Mouse (Mus musculus) lung, embryonic 14.5 days (tissue): ENCODE data around the gene Cacna1c. TPM values are rescaled to one million over a fixed set of nuclear protein-coding genes. Genes with fewer than 3 reads are reported as not detected.
A peak's percentile ranks its signal among the peaks of the same experiment; 100 is the strongest.

ENCODE experiments used
- ATAC-seq: fragments of 200-750 bp; cut with Nextera tagmentation; 2 replicates; pipeline ENCODE4 v1.8.0; 2017; ENCODE audit warnings: mild to moderate bottlenecking, moderate TSS enrichment, moderate library complexity; ENCODE audit not compliant: insufficient read depth
- DNase-seq: peaks from one replicate; pipeline ENCODE4 v3.0.0-alpha.2; 2015
- H3K27ac ChIP-seq: fragments of 300-500 bp; sonication (generic); 2 replicates; pipeline ENCODE4 v1.5.1; 2014; ENCODE audit warnings: low read depth, mild to moderate bottlenecking, moderate library complexity
- H3K27me3 ChIP-seq: fragments of 300-500 bp; sonication (generic); 2 replicates; pipeline ENCODE4 v1.6.1; 2014; ENCODE audit warnings: low read length, control low read depth; ENCODE audit not compliant: insufficient read depth
- H3K36me3 ChIP-seq: fragments of 300-500 bp; sonication (generic); 2 replicates; pipeline ENCODE4 v1.6.1; 2014; ENCODE audit warnings: control low read depth; ENCODE audit not compliant: insufficient read depth
- H3K4me1 ChIP-seq: fragments of 300-500 bp; sonication (generic); 2 replicates; pipeline ENCODE4 v1.6.1; 2014; ENCODE audit warnings: antibody characterized with exemption, control low read depth; ENCODE audit not compliant: insufficient read depth
- H3K4me2 ChIP-seq: fragments of 300-500 bp; sonication (generic); 2 replicates; pipeline ENCODE4 v1.6.1; 2014; ENCODE audit warnings: mild to moderate bottlenecking
- H3K4me3 ChIP-seq: fragments of 300-500 bp; sonication (generic); 2 replicates; pipeline ENCODE4 v1.5.1; 2014; ENCODE audit warnings: low read depth, low read length
- H3K9ac ChIP-seq: fragments of 300-500 bp; sonication (generic); 2 replicates; pipeline ENCODE4 v1.6.1; 2014
- H3K9me3 ChIP-seq: fragments of 300-500 bp; sonication (generic); 2 replicates; pipeline ENCODE4 v1.6.1; 2016; ENCODE audit warnings: low read depth, low read length, control low read depth
- CTCF ChIP-seq: IDR thresholded peaks from 2 replicates; pipeline ENCODE4 v1.5.1; 2016; ENCODE audit warnings: antibody characterized with exemption, low read depth
- WGBS: fragments of 180-500 bp; shearing (Covaris S2); extraction: QIAGEN DNeasy Blood & Tissue Kit; methylation state at CpG from one replicate; pipeline ENCODE4 v1.1.7; 2014; 5-methylcytosine and 5-hydroxymethylcytosine counted together
- polyA plus RNA-seq: library from polyadenylated mRNA; unstranded; fragments of >200 nt; fragmentation: Nextera tagmentation; extraction: Ambion mirVana; gene quantifications from 2 replicates; pipeline ENCODE4 v1.2.1, GENCODE M21; 2014

The Cacna1c gene
- polyA plus RNA-seq, 1 experiment from 2014 or later, result 10.6 TPM

DNA sequence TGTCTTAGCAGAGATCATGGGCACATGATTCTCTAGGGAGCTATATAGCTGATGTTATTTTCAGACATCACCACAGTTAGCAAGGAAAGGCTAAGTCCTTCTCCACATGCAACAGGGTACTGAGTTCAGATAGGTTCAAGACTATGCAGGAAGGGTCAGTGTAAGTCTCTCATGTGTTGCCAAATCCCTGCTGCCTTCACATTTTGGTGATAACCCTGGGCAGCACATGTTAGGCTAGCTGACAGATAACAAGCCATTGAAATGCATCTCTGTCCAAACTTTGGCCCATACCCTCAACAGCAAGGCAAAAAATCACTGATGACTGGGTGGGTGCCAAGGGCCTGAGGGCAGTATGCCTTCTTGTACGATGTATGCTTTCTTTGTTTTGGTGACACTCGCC, 161.3 kb downstream of the Cacna1c start:
- no peak overlapping the region for H3K9ac ChIP-seq
- no peak overlapping the region for H3K4me3 ChIP-seq
- DNase-seq (no peak), ATAC-seq (no peak)
- TF ChIP-seq CTCF, result no peak
- H3K9me3 ChIP-seq, result no peaks in the 10 kb centered on the region
- H3K27ac ChIP-seq, result no peak overlapping the region
- no peaks in the 10 kb centered on the region for H3K27me3 ChIP-seq
- WGBS, result 83% methylated on average over 2 of the region's 2 CpGs
- H3K4me1 ChIP-seq, result peaks cover 26% of the 10 kb centered on the region
- H3K36me3 ChIP-seq, result no peaks in the 10 kb centered on the region
- H3K4me2 ChIP-seq, result no peak overlapping the region

DNA sequence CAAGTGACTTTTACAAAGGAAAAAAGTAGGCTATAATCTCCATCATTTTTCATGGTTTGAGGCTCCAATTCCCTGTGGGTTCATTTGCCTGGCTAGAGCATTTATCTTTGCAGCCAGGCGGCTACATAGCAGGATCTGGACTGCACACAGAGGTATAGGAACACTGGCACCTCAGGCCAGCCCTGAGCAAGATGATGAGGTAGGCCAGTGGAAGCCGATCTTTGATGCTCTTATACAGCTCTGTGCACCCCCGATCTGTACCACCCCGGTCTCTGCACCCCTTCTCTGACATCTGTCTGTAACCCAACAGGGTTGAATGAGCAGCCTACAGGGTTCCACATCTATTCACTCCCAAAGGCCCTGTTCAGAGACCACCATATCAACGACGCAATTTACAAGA, 168.3 kb downstream of the Cacna1c start:
- H3K9ac ChIP-seq, result no peak overlapping the region
- H3K4me1 ChIP-seq, result no peaks in the 10 kb centered on the region
- no peak overlapping the region for H3K4me2 ChIP-seq
- 79% methylated on average over 6 of the region's 6 CpGs for WGBS
- no peaks in the 10 kb centered on the region for H3K9me3 ChIP-seq
- no peak for ATAC-seq
- H3K27ac ChIP-seq, result no peak overlapping the region
- H3K4me3 ChIP-seq, result no peak overlapping the region
- DNase-seq, result no peak
- TF ChIP-seq CTCF, result no peak
- no peaks in the 10 kb centered on the region for H3K36me3 ChIP-seq
- no peaks in the 10 kb centered on the region for H3K27me3 ChIP-seq

DNA sequence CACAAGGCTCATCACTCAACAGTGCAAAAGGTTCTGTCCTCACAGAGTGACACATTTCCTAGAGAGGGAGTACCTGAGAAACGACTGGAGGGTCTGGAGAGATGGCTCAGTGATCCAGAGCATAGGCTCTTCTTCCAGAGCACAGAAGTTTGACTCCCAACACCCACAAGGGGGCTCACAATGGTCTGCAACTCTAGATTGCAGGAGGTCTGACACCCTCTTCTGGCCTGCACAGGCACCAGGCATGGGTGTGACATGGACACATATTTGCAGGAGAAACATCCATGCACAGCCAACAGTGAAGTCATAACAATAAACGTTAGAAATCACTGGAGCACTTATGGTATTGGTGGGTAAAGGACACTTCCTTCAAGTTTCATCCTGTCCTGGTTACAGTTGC, 173.4 kb downstream of the Cacna1c start:
- Histone ChIP-seq H3K9ac (no peak overlapping the region), H3K4me3 (no peak overlapping the region), H3K36me3 (no peaks in the 10 kb centered on the region), H3K27ac (no peak overlapping the region), H3K4me2 (no peak overlapping the region), H3K4me1 (no peaks in the 10 kb centered on the region), H3K9me3 (no peaks in the 10 kb centered on the region), H3K27me3 (no peaks in the 10 kb centered on the region)
- DNase-seq (peak; percentile 46), ATAC-seq (no peak)
- TF ChIP-seq CTCF, result peak; percentile 55
- WGBS, result 63% methylated on average over 2 of the region's 2 CpGs

DNA sequence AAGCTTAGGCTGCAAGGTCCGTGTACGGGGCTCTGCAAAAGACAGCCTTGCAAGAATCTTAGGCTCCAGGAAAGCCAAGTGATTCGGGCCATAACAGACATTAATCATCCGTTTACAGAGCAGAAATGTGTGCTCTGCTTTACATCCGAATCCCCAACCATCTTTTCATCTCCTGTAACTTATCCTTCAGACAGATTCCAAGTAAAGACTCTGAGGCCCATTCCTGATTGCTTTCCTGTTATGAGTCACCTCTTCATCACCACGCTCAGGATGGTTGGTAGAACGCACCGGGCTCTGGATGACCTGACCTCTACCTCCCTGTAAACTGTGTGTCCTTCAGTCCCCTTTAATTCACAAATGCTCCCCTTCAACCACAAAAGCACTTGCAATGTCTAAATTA, 175.0 kb downstream of the Cacna1c start:
- H3K9ac ChIP-seq, result no peak overlapping the region
- no peak overlapping the region for H3K27ac ChIP-seq
- ATAC-seq, result no peak
- no peaks in the 10 kb centered on the region for H3K9me3 ChIP-seq
- DNase-seq, result no peak
- no peaks in the 10 kb centered on the region for H3K27me3 ChIP-seq
- no peaks in the 10 kb centered on the region for H3K36me3 ChIP-seq
- no peak overlapping the region for H3K4me3 ChIP-seq
- H3K4me2 ChIP-seq, result no peak overlapping the region
- no peak for TF ChIP-seq CTCF
- no peaks in the 10 kb centered on the region for H3K4me1 ChIP-seq
- WGBS, result 56% methylated on average over 8 of the region's 8 CpGs

DNA sequence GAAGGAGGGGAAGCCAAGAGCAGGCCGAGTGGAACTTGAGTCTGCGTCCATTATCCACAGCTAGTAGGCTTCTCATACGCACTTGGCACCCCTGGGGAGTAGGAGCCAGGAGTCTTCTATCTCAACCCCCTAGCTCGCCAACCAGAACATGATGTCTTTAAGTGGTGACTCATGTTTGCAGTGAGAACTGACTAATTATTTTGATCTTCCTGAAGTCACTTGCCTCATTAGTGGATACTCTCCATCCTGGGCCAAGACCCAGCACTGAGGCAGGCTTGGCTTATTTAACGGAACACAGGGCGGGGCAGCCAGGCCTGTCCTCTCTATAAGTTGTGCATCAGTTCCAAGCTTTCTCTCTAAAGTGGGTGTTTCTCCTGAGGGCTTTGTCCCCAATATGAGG, 177.3 kb downstream of the Cacna1c start:
- H3K27ac ChIP-seq, result no peak overlapping the region

DNA sequence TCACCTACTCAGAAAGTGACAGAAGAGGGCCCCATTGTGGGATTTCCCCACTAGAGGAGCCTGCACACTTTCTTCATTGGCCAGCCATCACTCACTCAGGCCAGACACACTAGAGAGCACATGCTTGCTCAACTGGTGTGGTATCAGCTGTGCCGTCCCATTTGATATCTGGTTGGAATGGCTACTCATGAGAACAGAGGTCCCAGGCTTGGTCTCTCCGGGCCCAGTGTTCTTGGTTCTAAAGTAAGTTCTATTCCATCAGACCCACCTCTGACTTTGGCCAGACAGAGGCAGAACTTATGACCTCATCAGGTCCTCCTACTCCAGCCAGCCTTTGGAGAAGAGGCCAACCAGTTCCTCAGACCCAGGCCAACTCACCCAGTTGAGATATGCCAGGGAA, 178.0 kb downstream of the Cacna1c start:
- 87% methylated on average over 2 of the region's 2 CpGs for WGBS

More for the DNA sequence above, 177.3 kb downstream of the Cacna1c start:
- DNase-seq (no peak), ATAC-seq (no peak)
- no peak overlapping the region for H3K4me3 ChIP-seq
- H3K4me1 ChIP-seq, result no peaks in the 10 kb centered on the region
- no peaks in the 10 kb centered on the region for H3K9me3 ChIP-seq
- H3K9ac ChIP-seq, result no peak overlapping the region
- H3K36me3 ChIP-seq, result no peaks in the 10 kb centered on the region
- TF ChIP-seq CTCF, result no peak
- H3K4me2 ChIP-seq, result no peak overlapping the region
- no peaks in the 10 kb centered on the region for H3K27me3 ChIP-seq
- WGBS, result 87% methylated on average over 6 of the region's 6 CpGs

DNA sequence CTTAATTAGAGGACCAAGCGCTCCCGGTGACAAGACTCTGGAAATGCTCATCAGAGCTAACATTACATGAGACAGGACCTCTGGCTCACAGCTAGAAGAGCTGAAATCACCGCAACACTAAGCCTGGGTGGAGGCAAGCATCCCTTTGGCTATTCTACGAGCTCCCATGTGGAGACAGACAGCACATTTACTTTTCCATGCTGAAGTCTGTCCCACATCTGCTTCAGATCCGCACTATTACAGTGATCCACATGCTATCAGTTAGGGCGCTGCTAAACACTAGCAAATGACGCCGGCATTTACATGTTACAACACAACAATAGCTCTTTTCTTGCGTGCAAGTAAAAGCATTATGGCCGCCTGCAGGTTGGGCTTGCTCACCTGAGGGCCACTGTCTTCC, 178.7 kb downstream of the Cacna1c start:
- H3K9ac ChIP-seq, result no peak overlapping the region
- WGBS, result 78% methylated on average over 10 of the region's 10 CpGs
- no peaks in the 10 kb centered on the region for H3K27me3 ChIP-seq
- H3K4me1 ChIP-seq, result no peaks in the 10 kb centered on the region
- no peak for TF ChIP-seq CTCF
- no peak overlapping the region for H3K4me2 ChIP-seq
- no peak overlapping the region for H3K27ac ChIP-seq
- H3K9me3 ChIP-seq, result no peaks in the 10 kb centered on the region
- H3K36me3 ChIP-seq, result no peaks in the 10 kb centered on the region
- ATAC-seq (no peak), DNase-seq (no peak)
- H3K4me3 ChIP-seq, result no peak overlapping the region

More for the DNA sequence above, 178.0 kb downstream of the Cacna1c start:
- H3K9me3 ChIP-seq, result no peaks in the 10 kb centered on the region
- H3K4me1 ChIP-seq, result no peaks in the 10 kb centered on the region
- no peaks in the 10 kb centered on the region for H3K36me3 ChIP-seq
- H3K27ac ChIP-seq, result no peak overlapping the region
- TF ChIP-seq CTCF, result no peak
- ATAC-seq (no peak; the same call in 1 of the 2 replicates), DNase-seq (no peak)
- no peaks in the 10 kb centered on the region for H3K27me3 ChIP-seq
- H3K4me2 ChIP-seq, result no peak overlapping the region
- no peak overlapping the region for H3K9ac ChIP-seq
- no peak overlapping the region for H3K4me3 ChIP-seq

DNA sequence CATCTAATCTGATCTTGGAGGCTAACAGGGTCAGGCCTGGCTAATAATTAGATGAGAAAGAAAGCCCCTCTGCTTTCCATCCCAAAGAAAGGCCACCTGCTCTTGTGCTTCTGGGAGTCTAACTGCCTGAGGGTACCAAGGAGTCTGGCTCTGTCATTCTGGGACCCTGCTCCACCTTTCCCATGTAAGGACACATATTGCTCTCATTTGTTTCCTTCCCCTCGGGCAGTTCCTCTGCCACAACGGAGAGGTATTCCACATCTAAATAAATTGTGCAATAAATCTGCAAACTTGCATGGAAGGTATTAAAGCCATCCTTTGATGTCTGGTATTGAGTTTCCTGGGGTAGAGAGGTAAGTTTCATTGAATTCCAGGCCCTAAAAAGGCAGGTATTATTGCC, 180.9 kb downstream of the Cacna1c start:
- no peak overlapping the region for H3K27ac ChIP-seq
- no peak overlapping the region for H3K9ac ChIP-seq
- TF ChIP-seq CTCF, result no peak
- H3K4me3 ChIP-seq, result no peak overlapping the region
- no peak overlapping the region for H3K4me2 ChIP-seq
- no peaks in the 10 kb centered on the region for H3K4me1 ChIP-seq
- H3K9me3 ChIP-seq, result no peaks in the 10 kb centered on the region
- DNase-seq (no peak), ATAC-seq (no peak)
- H3K36me3 ChIP-seq, result no peaks in the 10 kb centered on the region
- 63% methylated on average over 2 of the region's 2 CpGs for WGBS
- no peaks in the 10 kb centered on the region for H3K27me3 ChIP-seq
